Mouse (Mus musculus): ENCODE results near the gene Osbpl6. TPM values are rescaled to one million over a fixed set of nuclear protein-coding genes. Genes with fewer than 3 reads are reported as not detected.

Gene Osbpl6
- total and polyA plus RNA-seq, 3 experiments = 0.04 TPM; not detected in 2

DNA sequence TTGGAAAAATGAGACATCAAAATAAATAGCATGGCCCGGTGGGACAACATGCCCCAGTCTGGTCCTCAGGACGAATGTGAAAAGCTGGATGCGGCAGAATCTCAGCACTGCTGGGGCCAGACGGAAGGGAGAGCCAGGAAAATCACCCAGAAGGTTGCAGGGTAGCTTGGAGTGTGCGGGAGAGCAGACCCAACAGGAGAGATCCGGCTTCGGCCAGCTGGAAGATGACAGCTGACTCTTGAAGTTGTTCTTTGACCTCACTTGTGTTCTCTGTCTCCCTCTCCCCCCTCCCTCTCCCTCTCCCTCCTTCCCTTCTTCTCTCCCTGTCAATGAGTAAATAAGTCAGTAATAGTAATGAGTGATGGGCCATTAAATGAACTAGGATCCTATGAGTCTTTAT lies 27.9 kb downstream of the Osbpl6 start:
- no peaks in the 10 kb centered on the region for H3K4me1 ChIP-seq (ENCODE audit: control insufficient read depth in 1 of 2, insufficient read depth in 2 of 2, low read length in 2 of 2)
- no peaks in the 10 kb centered on the region for H3K27me3 ChIP-seq (ENCODE audit: control insufficient read depth in 1 of 2, insufficient read depth in 2 of 2, low read length in 2 of 2)
- no peak overlapping the region for H3K4me3 ChIP-seq (ENCODE audit: control insufficient read depth in 1 of 2, insufficient read depth in 1 of 2, low read depth in 2 of 2, low read length in 2 of 2)
- no peaks in the 10 kb centered on the region for H3K36me3 ChIP-seq (ENCODE audit: control insufficient read depth in 1 of 2, insufficient read depth in 2 of 2, low read length in 2 of 2)
- H3K79me2 ChIP-seq (ENCODE audit: control insufficient read depth, insufficient read depth, low read length, poor library complexity) = no peaks in the 10 kb centered on the region
- no peaks in the 10 kb centered on the region for H3K9me3 ChIP-seq (replicated peaks; ENCODE audit: insufficient read depth, low read length)
- no peak overlapping the region for H3K9ac ChIP-seq (ENCODE audit: control insufficient read depth, low read depth, low read length, poor library complexity, severe bottlenecking)
- DNase-seq (ENCODE audit: low read depth, low spot score) = no peak
- TF ChIP-seq RAD21 (IDR thresholded peaks at IDR 0.05; ENCODE audit: low read depth, low read length) (no peak), NRF1 (IDR thresholded peaks at IDR 0.05; ENCODE audit: insufficient read depth, low read depth, low read length, poor library complexity, severe bottlenecking) (no peak), CTCF (IDR thresholded peaks at IDR 0.05 in 2 of 3, conservative IDR thresholded peaks at IDR 0.05 in 1 of 3; ENCODE audit: control insufficient read depth in 1 of 3, insufficient read depth in 1 of 3, low read depth in 2 of 3, low read length in 3 of 3, poor library complexity in 1 of 3, severe bottlenecking in 1 of 3) (no peak), CHD1 (IDR thresholded peaks at IDR 0.05; ENCODE audit: low read depth, low read length) (no peak), NELFE (IDR thresholded peaks at IDR 0.05; ENCODE audit: low read depth, low read length) (no peak)
- no peak overlapping the region for H3K27ac ChIP-seq (ENCODE audit: control insufficient read depth, low read depth, low read length)

DNA sequence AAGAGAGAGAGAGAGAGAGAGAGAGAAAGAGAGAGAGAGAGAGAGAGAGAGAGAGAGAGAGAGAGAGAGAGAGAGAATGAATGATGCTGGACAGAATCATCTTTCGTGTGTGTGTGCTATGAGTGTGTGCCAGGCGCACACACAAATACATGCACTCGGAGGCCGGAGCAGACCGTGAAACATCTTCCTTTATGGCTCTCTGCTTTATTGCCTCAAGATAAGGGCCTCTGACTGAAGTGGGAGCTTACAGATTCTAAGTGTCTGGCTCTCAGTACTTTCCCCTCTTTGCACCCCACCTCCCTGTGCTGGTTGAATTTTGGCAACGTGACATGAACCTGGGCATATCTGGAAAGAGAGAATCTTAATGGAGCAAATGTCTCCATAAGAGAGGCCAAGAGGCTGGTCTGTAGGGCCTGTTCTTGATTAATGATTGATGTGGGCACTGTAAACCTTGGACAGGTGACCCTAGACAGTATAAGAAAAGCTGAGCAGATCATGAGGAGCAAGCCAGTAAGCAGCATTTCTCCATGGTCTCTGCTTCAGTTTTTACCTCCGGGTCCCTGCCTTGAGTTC lies 29.4 kb downstream of the Osbpl6 start:
- no peak overlapping the region for H3K4me3 ChIP-seq (ENCODE audit: control insufficient read depth in 1 of 2, insufficient read depth in 1 of 2, low read depth in 2 of 2, low read length in 2 of 2)
- no peaks in the 10 kb centered on the region for H3K79me2 ChIP-seq (ENCODE audit: control insufficient read depth, insufficient read depth, low read length, poor library complexity)
- no peak overlapping the region for H3K9ac ChIP-seq (ENCODE audit: control insufficient read depth, low read depth, low read length, poor library complexity, severe bottlenecking)
- no peak overlapping the region for H3K27ac ChIP-seq (ENCODE audit: control insufficient read depth, low read depth, low read length)
- no peak for DNase-seq (ENCODE audit: low read depth, low spot score)
- H3K27me3 ChIP-seq (ENCODE audit: control insufficient read depth in 1 of 2, insufficient read depth in 2 of 2, low read length in 2 of 2) = no peaks in the 10 kb centered on the region; a peak in 1 of 4 replicates
- no peaks in the 10 kb centered on the region for H3K36me3 ChIP-seq (ENCODE audit: control insufficient read depth in 1 of 2, insufficient read depth in 2 of 2, low read length in 2 of 2)
- no peaks in the 10 kb centered on the region for H3K9me3 ChIP-seq (replicated peaks; ENCODE audit: insufficient read depth, low read length)
- TF ChIP-seq POLR2AphosphoS2 (IDR thresholded peaks at IDR 0.05; ENCODE audit: low read length) (no peak), BHLHE40 (IDR thresholded peaks at IDR 0.05; ENCODE audit: borderline replicate concordance, low read depth, low read length) (no peak), UBTF (IDR thresholded peaks at IDR 0.05; ENCODE audit: borderline replicate concordance, insufficient read depth, low read depth, low read length) (no peak), CTCF (IDR thresholded peaks at IDR 0.05 in 2 of 3, conservative IDR thresholded peaks at IDR 0.05 in 1 of 3; ENCODE audit: control insufficient read depth in 1 of 3, insufficient read depth in 1 of 3, low read depth in 2 of 3, low read length in 3 of 3, poor library complexity in 1 of 3, severe bottlenecking in 1 of 3) (no peak), RCOR1 (IDR thresholded peaks at IDR 0.05; ENCODE audit: low read depth, low read length) (no peak), GABPA (IDR thresholded peaks at IDR 0.05; ENCODE audit: low read depth, low read length) (no peak), TBP (IDR thresholded peaks at IDR 0.05; ENCODE audit: low read depth, low read length) (no peak), ZMIZ1 (IDR thresholded peaks at IDR 0.05; ENCODE audit: low read depth, low read length) (no peak), RAD21 (IDR thresholded peaks at IDR 0.05; ENCODE audit: low read depth, low read length) (no peak), MYB (IDR thresholded peaks at IDR 0.05; ENCODE audit: low read depth, low read length) (no peak), NRF1 (IDR thresholded peaks at IDR 0.05; ENCODE audit: insufficient read depth, low read depth, low read length, poor library complexity, severe bottlenecking) (no peak), ZNF384 (IDR thresholded peaks at IDR 0.05; ENCODE audit: low read depth, low read length) (no peak), ZC3H11A (IDR thresholded peaks at IDR 0.05; ENCODE audit: low read depth, low read length) (no peak), MXI1 (IDR thresholded peaks at IDR 0.05; ENCODE audit: low read depth, low read length) (no peak), MAX (IDR thresholded peaks at IDR 0.05; ENCODE audit: low read length) (no peak)
- H3K4me1 ChIP-seq (ENCODE audit: control insufficient read depth in 1 of 2, insufficient read depth in 2 of 2, low read length in 2 of 2) = no peaks in the 10 kb centered on the region

All from MEL (cell line).